Mouse (Mus musculus) neural tube, embryonic 12.5 days (tissue): ENCODE data around the gene Kcnab1. TPM values are rescaled to one million over a fixed set of nuclear protein-coding genes. Genes with fewer than 3 reads are reported as not detected.
A peak's percentile ranks its signal among the peaks of the same experiment; 100 is the strongest.
"Not testable (repeated sequence)": the region's sequence is repeated elsewhere in the genome, so short reads cannot be mapped to it uniquely, and the experiment has no call there.

Experiments used
- ATAC-seq: fragments of 200-750 bp; cut with Nextera tagmentation; 2 replicates; pipeline ENCODE4 v1.8.0; 2017; ENCODE audit warnings: low read depth, mild to moderate bottlenecking, moderate TSS enrichment, moderate library complexity; ENCODE audit not compliant: low FRiP score
- H3K27ac ChIP-seq: fragments of 300-500 bp; sonication (generic); 2 replicates; pipeline ENCODE4 v1.5.1; 2016
- H3K27me3 ChIP-seq: fragments of 300-500 bp; sonication (generic); replicated peaks from 2 replicates; pipeline ENCODE4 v1.6.1; 2016; ENCODE audit warnings: mild to moderate bottlenecking
- H3K36me3 ChIP-seq: fragments of 300-500 bp; sonication (generic); 2 replicates; pipeline ENCODE4 v1.6.1; 2016; ENCODE audit warnings: mild to moderate bottlenecking
- H3K4me1 ChIP-seq: fragments of 300-500 bp; sonication (generic); 2 replicates; pipeline ENCODE4 v1.6.1; 2016
- H3K4me2 ChIP-seq: fragments of 300-500 bp; sonication (generic); replicated peaks from 2 replicates; pipeline ENCODE4 v1.6.1; 2016; ENCODE audit warnings: mild to moderate bottlenecking
- H3K4me3 ChIP-seq: fragments of 300-500 bp; sonication (generic); 2 replicates; pipeline ENCODE4 v1.5.1; 2016
- H3K9ac ChIP-seq: fragments of 300-500 bp; sonication (generic); 2 replicates; pipeline ENCODE4 v1.6.1; 2016; ENCODE audit warnings: mild to moderate bottlenecking
- H3K9me3 ChIP-seq: fragments of 300-500 bp; sonication (generic); 2 replicates; pipeline ENCODE4 v1.6.1; 2016; ENCODE audit warnings: mild to moderate bottlenecking
- WGBS: fragments of 180-500 bp; shearing (Covaris S2); methylation state at CpG from one replicate; pipeline ENCODE4 v1.1.7; 2016; 5-methylcytosine and 5-hydroxymethylcytosine counted together
- polyA plus RNA-seq: library from polyadenylated mRNA; unstranded; fragments of >200 nt; fragmentation: Nextera tagmentation; extraction: Ambion mirVana; gene quantifications from 2 replicates; pipeline ENCODE4 v1.2.1, GENCODE M21; 2016

The Kcnab1 gene
- polyA plus RNA-seq, 1 experiment from 2014 or later, result 14.7 TPM

- no peak for ATAC-seq
- Histone ChIP-seq H3K36me3 (peaks cover 29% of the 10 kb centered on the region), H3K27me3 (no peaks in the 10 kb centered on the region), H3K27ac (no peak overlapping the region), H3K9me3 (no peaks in the 10 kb centered on the region), H3K9ac (peak overlapping the region; percentile 83), H3K4me3 (peak overlapping the region; percentile 78), H3K4me1 (peaks cover 4% of the 10 kb centered on the region; the same call in 1 of the 2 replicates), H3K4me2 (peak overlapping the region; percentile 77)
- WGBS, result 41% methylated on average over 6 of the region's 6 CpGs
Observed at GRCm38 (mm10) chr3:65391222-65391783, 282.1 kb downstream of the Kcnab1 start.

GRCm38 (mm10) chr3:65391784-65392420, 282.7 kb downstream of the Kcnab1 start:
- Histone ChIP-seq H3K36me3 (peaks cover 23% of the 10 kb centered on the region), H3K27me3 (no peaks in the 10 kb centered on the region), H3K4me3 (peak overlapping the region; percentile 78), H3K27ac (peak overlapping the region; percentile 77), H3K4me2 (peak overlapping the region; percentile 77), H3K4me1 (peaks cover 4% of the 10 kb centered on the region; the same call in 1 of the 2 replicates), H3K9ac (peak overlapping the region; percentile 83), H3K9me3 (no peaks in the 10 kb centered on the region)
- under 1% methylated on average over 37 of the region's 37 CpGs for WGBS
- peak; percentile 57 for ATAC-seq

GRCm38 (mm10) chr3:65392421-65392817, 283.2 kb downstream of the Kcnab1 start, which contains the start of gene Ssr3:
Ssr3 (minus strand) TSS chr3:65392623.
- under 1% methylated on average over 36 of the region's 36 CpGs for WGBS
- Histone ChIP-seq H3K4me1 (peaks cover 4% of the 10 kb centered on the region; the same call in 1 of the 2 replicates), H3K9me3 (no peaks in the 10 kb centered on the region), H3K4me2 (peak within 1 kb of the TSS; percentile 77), H3K9ac (peak within 1 kb of the TSS; percentile 83), H3K36me3 (peaks cover 18% of the 10 kb centered on the region), H3K27ac (peak within 1 kb of the TSS; percentile 77), H3K27me3 (no peaks in the 10 kb centered on the region), H3K4me3 (peak within 1 kb of the TSS; percentile 78)
- ATAC-seq, result peak; percentile 100

GRCm38 (mm10) chr3:65395111-65395510, 285.9 kb downstream of the Kcnab1 start:
- not testable (repeated sequence) for H3K36me3 ChIP-seq, H3K9ac ChIP-seq, H3K27ac ChIP-seq, H3K9me3 ChIP-seq, H3K27me3 ChIP-seq, H3K4me1 ChIP-seq, H3K4me2 ChIP-seq, H3K4me3 ChIP-seq, ATAC-seq
- 85% methylated on average over 1 of the region's 1 CpGs for WGBS

GRCm38 (mm10) chr3:65396835-65397504, 287.8 kb downstream of the Kcnab1 start:
- Histone ChIP-seq H3K4me2 (no peak overlapping the region), H3K27ac (no peak overlapping the region), H3K9me3 (no peaks in the 10 kb centered on the region), H3K36me3 (no peaks in the 10 kb centered on the region), H3K9ac (no peak overlapping the region), H3K4me1 (no peaks in the 10 kb centered on the region), H3K27me3 (no peaks in the 10 kb centered on the region), H3K4me3 (no peak overlapping the region)
- ATAC-seq, result no peak
- 87% methylated on average over 4 of the region's 4 CpGs for WGBS

GRCm38 (mm10) chr3:65397566-65397965, 288.4 kb downstream of the Kcnab1 start:
- 97% methylated on average over 3 of the region's 3 CpGs for WGBS
- H3K36me3 ChIP-seq, result no peaks in the 10 kb centered on the region
- H3K4me2 ChIP-seq, result no peak overlapping the region
- H3K4me3 ChIP-seq, result no peak overlapping the region
- no peaks in the 10 kb centered on the region for H3K4me1 ChIP-seq
- no peak overlapping the region for H3K9ac ChIP-seq
- H3K9me3 ChIP-seq, result no peaks in the 10 kb centered on the region
- no peak for ATAC-seq
- no peak overlapping the region for H3K27ac ChIP-seq
- no peaks in the 10 kb centered on the region for H3K27me3 ChIP-seq

- H3K9me3 ChIP-seq, result no peaks in the 10 kb centered on the region
- no peaks in the 10 kb centered on the region for H3K36me3 ChIP-seq
- no peak overlapping the region for H3K4me3 ChIP-seq
- H3K27me3 ChIP-seq, result no peaks in the 10 kb centered on the region
- no peaks in the 10 kb centered on the region for H3K4me1 ChIP-seq
- H3K9ac ChIP-seq, result no peak overlapping the region
- no peak overlapping the region for H3K27ac ChIP-seq
- no peak for ATAC-seq
- WGBS, result 78% methylated on average over 4 of the region's 4 CpGs
- no peak overlapping the region for H3K4me2 ChIP-seq
Observed at GRCm38 (mm10) chr3:65405781-65406180, 296.6 kb downstream of the Kcnab1 start.

GRCm38 (mm10) chr3:65407891-65408290, 298.7 kb downstream of the Kcnab1 start:
- Histone ChIP-seq H3K36me3 (no peaks in the 10 kb centered on the region), H3K27me3 (no peaks in the 10 kb centered on the region), H3K4me1 (no peaks in the 10 kb centered on the region), H3K9ac (no peak overlapping the region), H3K4me3 (no peak overlapping the region), H3K4me2 (no peak overlapping the region), H3K9me3 (no peaks in the 10 kb centered on the region), H3K27ac (no peak overlapping the region)
- no peak for ATAC-seq

- H3K4me1 ChIP-seq, result no peaks in the 10 kb centered on the region
- ATAC-seq, result no peak
- no peaks in the 10 kb centered on the region for H3K36me3 ChIP-seq
- no peaks in the 10 kb centered on the region for H3K27me3 ChIP-seq
- no peak overlapping the region for H3K4me3 ChIP-seq
- no peaks in the 10 kb centered on the region for H3K9me3 ChIP-seq
- no peak overlapping the region for H3K4me2 ChIP-seq
- H3K9ac ChIP-seq, result no peak overlapping the region
- H3K27ac ChIP-seq, result no peak overlapping the region
Observed at GRCm38 (mm10) chr3:65416571-65416970, 307.4 kb downstream of the Kcnab1 start.

GRCm38 (mm10) chr3:65417913-65418594, 308.9 kb downstream of the Kcnab1 start:
- H3K4me1 ChIP-seq, result no peaks in the 10 kb centered on the region
- H3K36me3 ChIP-seq, result no peaks in the 10 kb centered on the region
- H3K4me3 ChIP-seq, result no peak overlapping the region
- no peaks in the 10 kb centered on the region for H3K9me3 ChIP-seq
- H3K27me3 ChIP-seq, result no peaks in the 10 kb centered on the region
- H3K27ac ChIP-seq, result no peak overlapping the region
- no peak for ATAC-seq
- H3K4me2 ChIP-seq, result no peak overlapping the region
- no peak overlapping the region for H3K9ac ChIP-seq
- 67% methylated on average over 5 of the region's 5 CpGs for WGBS

- Histone ChIP-seq H3K9me3 (no peaks in the 10 kb centered on the region), H3K4me1 (no peaks in the 10 kb centered on the region), H3K27me3 (no peaks in the 10 kb centered on the region), H3K27ac (no peak overlapping the region), H3K4me3 (no peak overlapping the region), H3K36me3 (no peaks in the 10 kb centered on the region), H3K4me2 (no peak overlapping the region), H3K9ac (no peak overlapping the region)
- WGBS, result 88% methylated on average over 3 of the region's 3 CpGs
- no peak for ATAC-seq
Observed at GRCm38 (mm10) chr3:65419706-65420105, 310.5 kb downstream of the Kcnab1 start.
